Mouse (Mus musculus) adrenal gland, postnatal 36 days (tissue): ENCODE data around the gene Eif2d. TPM values are rescaled to one million over a fixed set of nuclear protein-coding genes. Genes with fewer than 3 reads are reported as not detected.

Source experiments
- DNase-seq, 2 experiments: peaks; one replicate each; pipeline ENCODE4 v3.0.0; 2021; ENCODE audit warnings: mixed read lengths in 1 of 2
- total RNA-seq, 2 experiments: library from RNA; stranded (reverse); gene quantifications; 2 replicates each; pipeline ENCODE4 v1.2.3; 2021

Gene Eif2d
- total RNA-seq, 2 experiments from 2014 or later = 34.8 to 46.9 TPM

- DNase-seq = peak; percentile 49 to 57
Observed at GRCm38 (mm10) chr1:131184253-131184955, 31.4 kb downstream of the Eif2d start.

DNA sequence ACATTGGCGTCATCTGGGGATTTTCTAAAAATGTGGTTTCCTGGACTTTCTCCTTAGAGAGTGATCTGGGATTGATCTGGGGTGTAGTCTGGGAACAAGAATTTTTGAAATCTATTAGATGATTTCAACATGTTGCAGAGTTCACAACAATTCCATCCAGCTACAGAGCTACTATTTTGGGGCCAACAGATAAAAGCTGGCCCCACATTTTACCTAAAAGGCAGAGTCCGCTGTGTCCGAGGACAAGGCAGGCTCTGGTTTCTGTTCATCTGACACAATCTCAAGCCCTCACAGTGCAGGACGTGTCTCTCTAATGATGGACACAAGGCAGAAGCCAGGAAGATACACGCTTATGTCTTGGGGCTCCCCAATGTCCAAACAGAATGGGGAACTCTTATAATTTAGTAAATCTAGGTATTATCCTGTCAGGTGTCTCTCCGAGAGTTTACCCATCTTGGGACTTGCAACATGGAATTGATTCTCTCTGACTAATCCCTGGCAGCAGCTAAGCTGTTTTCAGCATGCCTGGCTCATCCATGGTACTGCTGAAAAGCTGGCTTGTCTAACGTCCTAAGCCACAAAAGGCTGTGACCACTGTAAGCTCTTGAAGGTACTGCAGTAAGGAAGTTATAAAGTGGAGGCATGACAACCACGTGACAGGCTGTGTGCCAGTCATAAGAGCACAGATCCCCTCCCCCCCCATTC is 32.1 kb downstream of the Eif2d start:
- no peak for DNase-seq

DNA sequence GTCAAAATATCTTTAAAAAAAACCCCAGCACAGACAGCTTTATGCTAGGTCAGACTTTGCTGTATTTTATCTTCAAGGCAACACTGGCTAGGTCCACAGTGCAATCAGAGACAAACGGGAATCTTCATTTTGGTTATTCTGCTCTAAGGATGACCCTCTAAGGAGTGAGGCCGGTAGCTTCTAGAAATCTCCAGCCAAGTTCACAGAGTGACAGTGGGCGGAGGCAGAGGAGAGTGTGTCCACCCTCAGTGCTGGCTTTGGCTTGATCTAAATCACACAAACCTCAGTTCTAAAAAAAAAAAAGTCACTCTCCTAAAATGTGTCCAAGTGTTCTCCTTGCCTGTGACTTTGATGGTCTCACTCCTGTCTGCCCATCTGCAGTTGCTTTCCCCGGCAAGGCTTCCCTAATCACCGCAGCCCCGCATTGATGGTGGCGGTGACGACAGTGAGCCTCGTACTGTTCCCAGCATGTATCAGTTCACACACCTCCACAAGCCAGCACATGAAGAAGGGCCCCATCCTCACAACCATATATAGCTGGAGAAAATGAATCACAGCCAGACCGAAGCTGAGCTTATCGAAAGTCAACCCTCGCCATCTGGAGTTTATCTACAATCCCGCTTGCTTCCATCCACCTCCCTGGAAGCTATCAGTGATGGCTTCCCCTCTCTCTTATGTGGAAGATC is 33.0 kb downstream of the Eif2d start:
- DNase-seq = no peak

GRCm38 (mm10) chr1:131186995-131187394 is 34.0 kb downstream of the Eif2d start:
- DNase-seq = no peak

DNA sequence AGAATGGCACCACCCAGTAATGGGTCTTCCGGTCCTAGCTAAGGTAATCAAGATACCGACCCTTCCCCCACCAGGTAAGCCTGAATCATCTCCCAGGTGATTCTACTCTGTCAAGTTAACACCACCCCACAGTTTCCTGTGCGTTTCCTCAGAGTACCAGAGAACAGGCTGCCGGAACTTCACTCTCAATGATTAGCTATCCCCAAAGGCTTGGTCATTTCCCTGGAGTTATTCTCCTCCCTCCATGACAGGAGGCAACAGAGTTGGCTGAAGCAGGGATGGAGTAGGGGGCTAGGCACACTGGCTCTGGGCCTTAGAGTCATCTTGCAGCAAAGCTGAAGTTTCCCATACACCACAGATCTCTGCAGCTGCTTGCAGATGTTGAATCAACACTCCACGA is 34.9 kb downstream of the Eif2d start:
- DNase-seq = no peak

- DNase-seq = no peak
Observed at GRCm38 (mm10) chr1:131188655-131189054, 35.7 kb downstream of the Eif2d start.

- DNase-seq = no peak
Observed at GRCm38 (mm10) chr1:131193746-131194145, 40.8 kb downstream of the Eif2d start.

DNA sequence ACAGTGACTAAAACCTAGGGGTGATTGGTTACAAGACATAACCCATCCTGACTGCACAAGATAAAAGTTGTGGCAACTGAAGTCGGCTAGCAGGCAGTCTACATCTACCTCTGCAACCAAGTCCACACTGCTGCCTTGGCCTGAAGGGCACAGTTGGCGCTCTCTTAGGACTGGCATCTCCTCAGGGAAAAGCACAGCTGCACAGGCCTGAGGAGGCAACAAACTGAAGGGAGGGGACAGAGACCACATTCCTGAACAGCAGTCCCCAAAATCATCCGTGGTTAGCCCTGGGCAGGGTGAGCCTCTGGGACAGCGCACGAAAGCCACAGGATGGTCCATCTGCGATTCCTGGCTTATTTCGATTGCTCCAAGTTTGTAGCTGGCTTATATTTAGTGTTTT is 42.7 kb downstream of the Eif2d start:
- DNase-seq = no peak

GRCm38 (mm10) chr1:131196107-131196506 is 43.1 kb downstream of the Eif2d start:
- no peak for DNase-seq

- DNase-seq = no peak
Observed at GRCm38 (mm10) chr1:131198417-131198960, 45.5 kb downstream of the Eif2d start.

- no peak for DNase-seq
Observed at GRCm38 (mm10) chr1:131199118-131199821, 46.3 kb downstream of the Eif2d start.

GRCm38 (mm10) chr1:131199976-131200375 is 47.0 kb downstream of the Eif2d start:
- peak in 1 of 2 experiments; percentile 56 for DNase-seq

GRCm38 (mm10) chr1:131200588-131200987 is 47.6 kb downstream of the Eif2d start:
- no peak for DNase-seq

DNA sequence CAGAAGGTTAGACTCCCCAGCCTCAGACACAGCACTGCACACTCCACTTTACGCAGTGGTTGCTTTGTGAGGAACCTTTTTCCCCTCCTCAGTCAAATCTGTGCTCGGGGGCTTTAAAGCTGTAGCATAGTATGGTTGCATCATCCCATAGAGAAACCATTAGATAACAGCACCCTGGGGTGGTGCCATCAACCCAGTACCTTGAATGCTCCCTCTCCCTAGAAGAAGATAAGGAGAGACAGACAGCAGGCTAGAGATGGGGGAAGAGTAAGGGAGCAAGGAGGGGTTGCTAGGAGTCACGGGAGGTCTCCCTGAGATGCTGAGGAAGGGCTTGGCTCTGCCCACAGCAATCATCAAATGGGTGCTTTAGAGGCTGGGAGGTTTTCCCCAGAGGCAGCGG is 48.4 kb downstream of the Eif2d start:
- no peak for DNase-seq

GRCm38 (mm10) chr1:131204461-131204860 is 51.5 kb downstream of the Eif2d start:
- DNase-seq = no peak

- DNase-seq = no peak
Observed at GRCm38 (mm10) chr1:131206342-131206741, 53.4 kb downstream of the Eif2d start.

DNA sequence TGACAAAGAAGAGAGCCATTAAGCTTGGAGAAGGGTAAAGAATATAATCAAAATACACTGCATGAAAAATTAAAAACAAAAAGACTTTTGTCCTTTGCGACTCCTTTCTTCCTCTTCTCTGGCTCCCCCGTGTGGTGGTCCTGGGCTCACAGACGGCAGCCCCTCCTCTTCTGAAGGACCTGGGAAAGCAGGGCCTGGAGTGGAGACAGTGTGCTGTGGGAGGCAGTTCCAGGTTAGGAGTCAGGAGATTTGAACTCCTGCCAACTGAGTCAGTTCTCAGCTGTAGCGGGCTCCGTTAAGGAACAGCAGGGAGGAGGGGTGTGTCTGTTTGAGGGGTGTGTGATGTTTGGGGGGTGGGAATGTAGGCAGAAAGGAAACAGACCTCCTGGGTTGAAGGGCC is 54.5 kb downstream of the Eif2d start:
- DNase-seq = peak; percentile 76 to 88

DNA sequence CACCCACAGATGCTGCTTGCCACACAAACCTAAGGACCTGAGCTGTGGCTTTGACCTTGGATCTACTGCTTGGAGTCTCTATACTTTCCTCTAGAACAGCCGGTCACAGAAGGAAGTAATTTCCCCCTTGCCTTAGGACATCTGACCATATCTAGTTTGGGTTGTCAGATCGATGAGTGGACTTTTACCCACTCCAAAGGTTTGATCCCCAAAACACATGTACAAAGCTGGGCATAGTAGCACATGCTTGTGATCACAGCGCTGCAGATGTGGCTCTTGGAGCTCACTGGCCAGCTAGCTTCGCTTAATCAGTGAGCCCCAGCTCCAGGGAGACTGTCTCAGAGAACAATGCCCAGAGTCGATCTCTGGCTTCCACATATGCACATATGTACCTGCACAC is 55.1 kb downstream of the Eif2d start:
- no peak for DNase-seq

GRCm38 (mm10) chr1:131208800-131209199 is 55.8 kb downstream of the Eif2d start:
- DNase-seq = no peak

GRCm38 (mm10) chr1:131209971-131210426 is 57.0 kb downstream of the Eif2d start:
- DNase-seq = peak; percentile 62 to 65

- no peak for DNase-seq
Observed at GRCm38 (mm10) chr1:131211655-131212054, 58.7 kb downstream of the Eif2d start.

DNA sequence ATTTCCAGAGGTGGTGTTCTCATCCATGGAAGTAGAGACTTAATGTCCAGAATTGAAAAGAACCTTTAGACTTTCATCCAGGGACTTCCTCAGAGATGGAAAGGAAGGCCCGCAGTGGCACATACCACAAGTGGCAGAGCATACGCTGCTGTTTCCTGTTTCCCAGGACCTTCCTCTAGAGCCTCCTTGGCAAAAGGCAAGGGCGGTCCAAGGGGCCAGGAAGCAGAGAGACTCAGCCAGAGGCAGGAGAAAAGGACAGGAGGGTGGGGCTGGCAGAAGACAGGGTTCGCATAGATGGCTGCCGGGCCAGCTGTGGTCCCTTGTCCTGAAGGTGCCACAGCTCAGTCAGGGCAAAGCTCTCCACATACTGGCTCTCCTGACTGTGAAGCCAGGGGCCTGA is 60.0 kb downstream of the Eif2d start:
- no peak for DNase-seq
